Mouse (Mus musculus) intestine, postnatal 0 days (tissue): ENCODE data around the gene Hdac4. TPM values are rescaled to one million over a fixed set of nuclear protein-coding genes. Genes with fewer than 3 reads are reported as not detected.

ENCODE experiments used
- ATAC-seq: fragments of 200-750 bp; cut with Nextera tagmentation; 2 replicates; pipeline ENCODE4 v1.8.0; 2017; ENCODE audit warnings: mild to moderate bottlenecking, moderate TSS enrichment, moderate library complexity
- H3K27ac ChIP-seq: fragments of 300-500 bp; sonication (generic); 2 replicates; pipeline ENCODE4 v1.5.1; 2014; ENCODE audit warnings: mild to moderate bottlenecking, low read depth, low read length, moderate library complexity
- H3K27me3 ChIP-seq: fragments of 300-500 bp; sonication (generic); replicated peaks from 2 replicates; pipeline ENCODE4 v1.6.1; 2014; ENCODE audit warnings: low read length, mixed read lengths; ENCODE audit not compliant: control insufficient read depth, insufficient read depth
- H3K36me3 ChIP-seq: fragments of 300-500 bp; sonication (generic); 2 replicates; pipeline ENCODE4 v1.6.1; 2014; ENCODE audit warnings: mild to moderate bottlenecking, moderate library complexity; ENCODE audit not compliant: control insufficient read depth, insufficient read depth
- H3K4me1 ChIP-seq: fragments of 300-500 bp; sonication (generic); replicated peaks from 2 replicates; pipeline ENCODE4 v1.6.1; 2014; ENCODE audit warnings: antibody characterized with exemption, low read length, mixed read lengths; ENCODE audit not compliant: control insufficient read depth, insufficient read depth
- H3K4me2 ChIP-seq: fragments of 300-500 bp; sonication (generic); replicated peaks from 2 replicates; pipeline ENCODE4 v1.6.1; 2014; ENCODE audit warnings: low read depth, mild to moderate bottlenecking, moderate library complexity
- H3K4me3 ChIP-seq: fragments of 300-500 bp; sonication (generic); 2 replicates; pipeline ENCODE4 v1.5.1; 2014; ENCODE audit warnings: low read depth, low read length
- H3K9ac ChIP-seq: fragments of 300-500 bp; sonication (generic); 2 replicates; pipeline ENCODE4 v1.6.1; 2014; ENCODE audit warnings: mild to moderate bottlenecking, low read depth, low read length
- H3K9me3 ChIP-seq: fragments of 300-500 bp; sonication (generic); 2 replicates; pipeline ENCODE4 v1.6.1; 2016; ENCODE audit warnings: mixed run types; ENCODE audit not compliant: control insufficient read depth
- CTCF ChIP-seq: sonication (generic); IDR thresholded peaks from 2 replicates; pipeline ENCODE4 v1.5.1; 2016; ENCODE audit warnings: low read depth, mild to moderate bottlenecking, control low read depth, antibody characterized with exemption, moderate library complexity
- WGBS: fragments of 180-500 bp; shearing (Covaris S2); extraction: QIAGEN DNeasy Blood & Tissue Kit; methylation state at CpG from one replicate; pipeline ENCODE4 v1.1.7; 2014; 5-methylcytosine and 5-hydroxymethylcytosine counted together
- polyA plus RNA-seq: library from polyadenylated mRNA; unstranded; fragments of >200 nt; fragmentation: Nextera tagmentation; extraction: Ambion mirVana; gene quantifications from 2 replicates; pipeline ENCODE4 v1.2.1, GENCODE M21; 2015

Hdac4 gene
- polyA plus RNA-seq, 1 experiment from 2014 or later: 6.7 TPM

- no peak for TF ChIP-seq CTCF
- H3K27ac ChIP-seq: no peak overlapping the region
Measured at GRCm38 (mm10) chr1:92216710-92217109, 21.2 kb upstream of the Hdac4 start.

DNA sequence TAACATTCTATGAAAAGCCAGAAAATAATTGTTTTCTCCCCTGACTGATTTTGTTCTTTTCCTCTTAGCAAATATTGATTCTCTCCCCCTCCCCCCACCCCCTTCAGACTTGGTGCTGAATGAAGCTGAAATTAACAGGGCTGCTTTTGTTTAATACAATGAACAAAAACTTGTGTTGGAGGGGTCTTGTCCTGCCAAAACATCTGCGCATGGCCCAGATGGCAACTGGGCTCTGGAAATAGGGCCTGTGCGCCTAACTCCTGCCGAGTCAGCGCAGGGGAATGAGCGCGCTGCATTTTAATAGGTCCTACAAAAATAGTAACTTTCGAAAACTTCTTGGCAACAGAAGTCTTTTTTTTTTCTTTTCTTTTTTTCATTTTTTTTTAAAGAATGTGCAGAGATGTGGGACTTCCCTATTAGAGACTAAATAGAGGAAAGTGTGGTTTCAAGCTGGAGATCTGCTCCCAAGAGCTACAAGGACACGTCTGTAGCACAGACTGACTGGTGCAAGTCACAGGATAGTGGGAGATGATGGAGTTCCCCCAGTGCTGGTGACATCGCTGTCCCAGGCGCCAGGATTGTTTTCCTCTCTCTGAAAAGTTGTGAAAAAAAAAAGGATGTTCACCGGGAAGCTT, 20.6 kb upstream of the Hdac4 start:
- no peak overlapping the region for H3K9ac ChIP-seq
- TF ChIP-seq CTCF: no peak
- no peak for ATAC-seq
- H3K4me3 ChIP-seq: no peak overlapping the region
- H3K27ac ChIP-seq: no peak overlapping the region
- no peaks in the 10 kb centered on the region for H3K4me1 ChIP-seq
- H3K4me2 ChIP-seq: no peak overlapping the region
- no peaks in the 10 kb centered on the region for H3K9me3 ChIP-seq
- WGBS: 74% methylated on average over 11 of the region's 11 CpGs
- H3K27me3 ChIP-seq: no peaks in the 10 kb centered on the region
- H3K36me3 ChIP-seq: no peaks in the 10 kb centered on the region

More at GRCm38 (mm10) chr1:92216710-92217109, 21.2 kb upstream of the Hdac4 start:
- Histone ChIP-seq H3K4me1 (no peaks in the 10 kb centered on the region), H3K36me3 (no peaks in the 10 kb centered on the region), H3K27me3 (no peaks in the 10 kb centered on the region), H3K4me2 (no peak overlapping the region), H3K4me3 (no peak overlapping the region), H3K9me3 (no peaks in the 10 kb centered on the region), H3K9ac (no peak overlapping the region)
- 86% methylated on average over 11 of the region's 11 CpGs for WGBS
- no peak for ATAC-seq

DNA sequence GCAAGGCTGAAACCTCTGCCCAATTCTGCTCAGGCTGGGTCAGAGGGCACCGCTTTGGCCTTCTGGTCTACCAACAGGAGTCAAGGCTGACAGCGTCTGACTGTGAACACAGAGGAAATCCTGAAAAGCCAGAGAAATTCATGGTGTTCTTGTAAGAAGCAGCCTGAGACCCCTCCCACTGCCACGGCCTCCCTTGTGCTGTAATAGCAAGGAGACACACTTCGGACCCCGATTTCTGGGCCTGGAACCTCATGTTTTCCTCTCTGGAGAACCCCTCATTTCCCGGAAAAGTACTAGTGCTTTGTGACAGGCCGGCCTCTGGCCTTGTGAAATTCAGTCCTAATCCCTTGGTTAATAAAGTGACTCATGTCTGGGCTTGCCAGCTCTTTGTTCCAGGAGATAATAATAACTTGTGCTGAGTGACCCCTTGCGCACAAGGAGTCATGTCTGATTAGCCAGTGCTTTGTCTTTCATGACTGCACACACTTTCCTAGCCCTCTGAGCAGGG, 19.7 kb upstream of the Hdac4 start:
- no peaks in the 10 kb centered on the region for H3K36me3 ChIP-seq
- no peak overlapping the region for H3K27ac ChIP-seq
- no peak for ATAC-seq
- no peaks in the 10 kb centered on the region for H3K9me3 ChIP-seq
- TF ChIP-seq CTCF: no peak
- H3K9ac ChIP-seq: no peak overlapping the region
- H3K4me2 ChIP-seq: no peak overlapping the region
- H3K27me3 ChIP-seq: no peaks in the 10 kb centered on the region
- 66% methylated on average over 8 of the region's 8 CpGs for WGBS
- no peaks in the 10 kb centered on the region for H3K4me1 ChIP-seq
- no peak overlapping the region for H3K4me3 ChIP-seq

- 55% methylated on average over 13 of the region's 13 CpGs for WGBS
- H3K4me1 ChIP-seq: no peaks in the 10 kb centered on the region
- no peak for ATAC-seq
- no peak overlapping the region for H3K4me3 ChIP-seq
- H3K36me3 ChIP-seq: no peaks in the 10 kb centered on the region
- H3K9me3 ChIP-seq: no peaks in the 10 kb centered on the region
- no peak overlapping the region for H3K4me2 ChIP-seq
- H3K27ac ChIP-seq: no peak overlapping the region
- TF ChIP-seq CTCF: no peak
- no peak overlapping the region for H3K9ac ChIP-seq
- no peaks in the 10 kb centered on the region for H3K27me3 ChIP-seq
Measured at GRCm38 (mm10) chr1:92212003-92212750, 16.7 kb upstream of the Hdac4 start.

GRCm38 (mm10) chr1:92202639-92203352, 7.3 kb upstream of the Hdac4 start:
- 69% methylated on average over 17 of the region's 17 CpGs for WGBS
- no peak overlapping the region for H3K27ac ChIP-seq
- ATAC-seq: no peak

GRCm38 (mm10) chr1:92190463-92190862, 5.0 kb downstream of the Hdac4 start:
- Histone ChIP-seq H3K9me3 (no peaks in the 10 kb centered on the region), H3K4me2 (no peak overlapping the region), H3K9ac (no peak overlapping the region), H3K27me3 (no peaks in the 10 kb centered on the region), H3K27ac (no peak overlapping the region), H3K4me3 (no peak overlapping the region), H3K36me3 (no peaks in the 10 kb centered on the region), H3K4me1 (no peaks in the 10 kb centered on the region)
- no peak for TF ChIP-seq CTCF
- ATAC-seq: no peak
- 81% methylated on average over 3 of the region's 3 CpGs for WGBS

More at GRCm38 (mm10) chr1:92202639-92203352, 7.3 kb upstream of the Hdac4 start:
- H3K4me3 ChIP-seq: no peak overlapping the region
- no peaks in the 10 kb centered on the region for H3K4me1 ChIP-seq
- no peaks in the 10 kb centered on the region for H3K27me3 ChIP-seq
- no peak overlapping the region for H3K9ac ChIP-seq
- H3K9me3 ChIP-seq: no peaks in the 10 kb centered on the region
- no peak for TF ChIP-seq CTCF
- H3K4me2 ChIP-seq: no peak overlapping the region
- no peaks in the 10 kb centered on the region; the same call in 1 of the 2 replicates for H3K36me3 ChIP-seq
